Mouse (Mus musculus) kidney, postnatal 14 days (tissue): ENCODE results near the gene Inpp5k.
"Not testable (repeated sequence)": the region's sequence is repeated elsewhere in the genome, so short reads cannot be mapped to it uniquely, and the experiment has no call there.

Experiments used
- DNase-seq: peaks from one replicate; pipeline ENCODE4 v3.0.0; 2022; ENCODE audit warnings: mixed read lengths

Gene Inpp5k

GRCm38 (mm10) chr11:75678747-75679438 is 48.1 kb downstream of the Inpp5k start, which contains the start of gene Crk:
Crk (plus strand) TSS chr11:75679259.
- peak; percentile 98 for DNase-seq

- DNase-seq: peak; percentile 76
Observed at GRCm38 (mm10) chr11:75679439-75680171, 48.8 kb downstream of the Inpp5k start.

- DNase-seq: no peak
Observed at GRCm38 (mm10) chr11:75684462-75684861, 53.7 kb downstream of the Inpp5k start.

DNA sequence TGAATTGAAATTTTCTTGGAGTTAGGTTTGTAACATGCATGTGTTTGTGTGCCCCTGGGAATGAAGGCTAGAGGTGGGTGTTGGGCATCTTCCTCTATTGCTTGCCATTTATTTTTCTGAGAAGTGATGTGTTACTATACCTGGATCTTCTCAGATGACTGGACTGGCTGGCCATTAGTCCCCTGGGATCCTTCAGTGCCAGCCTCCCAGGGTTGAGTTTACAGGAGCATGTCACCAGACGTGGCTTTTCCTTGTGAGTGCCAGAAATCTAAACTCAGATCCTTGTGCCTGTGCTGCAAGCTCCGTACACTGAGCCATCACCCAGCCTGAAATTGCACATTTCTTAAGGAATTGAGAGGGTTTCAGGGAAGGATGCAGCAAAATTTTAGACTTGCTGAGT is 54.2 kb downstream of the Inpp5k start:
- no peak for DNase-seq

DNA sequence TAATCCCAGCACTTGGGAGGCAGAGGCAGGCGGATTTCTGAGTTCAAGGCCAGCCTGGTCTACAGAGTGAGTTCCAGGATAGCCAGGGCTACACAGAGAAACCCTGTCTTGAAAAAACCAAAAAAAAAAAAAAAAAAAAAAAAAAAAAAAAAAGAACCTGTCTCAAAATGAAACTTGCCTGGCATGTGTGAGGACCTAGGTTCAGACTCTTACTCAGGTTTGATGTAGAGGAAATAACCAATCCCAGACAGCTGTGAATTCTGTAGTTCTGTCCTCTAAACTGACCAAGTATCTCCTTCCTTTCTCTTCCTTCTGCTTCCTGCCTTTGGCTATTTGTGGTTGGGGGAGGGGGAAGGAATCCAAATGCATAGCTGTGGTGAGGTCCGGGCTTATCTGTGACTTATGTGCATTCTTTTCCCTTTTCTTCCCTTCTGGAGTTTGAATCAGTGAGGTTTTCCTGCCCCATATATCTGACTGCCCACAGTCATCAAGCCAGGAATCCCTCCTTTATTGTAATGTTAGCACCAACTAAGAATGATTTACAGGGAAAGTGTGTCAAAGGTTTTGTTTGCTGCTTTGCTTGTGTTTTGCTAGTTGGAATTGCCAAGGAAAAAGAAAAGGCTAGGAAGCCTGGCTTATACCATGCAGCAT is 56.7 kb downstream of the Inpp5k start:
- peak; percentile 39 for DNase-seq

DNA sequence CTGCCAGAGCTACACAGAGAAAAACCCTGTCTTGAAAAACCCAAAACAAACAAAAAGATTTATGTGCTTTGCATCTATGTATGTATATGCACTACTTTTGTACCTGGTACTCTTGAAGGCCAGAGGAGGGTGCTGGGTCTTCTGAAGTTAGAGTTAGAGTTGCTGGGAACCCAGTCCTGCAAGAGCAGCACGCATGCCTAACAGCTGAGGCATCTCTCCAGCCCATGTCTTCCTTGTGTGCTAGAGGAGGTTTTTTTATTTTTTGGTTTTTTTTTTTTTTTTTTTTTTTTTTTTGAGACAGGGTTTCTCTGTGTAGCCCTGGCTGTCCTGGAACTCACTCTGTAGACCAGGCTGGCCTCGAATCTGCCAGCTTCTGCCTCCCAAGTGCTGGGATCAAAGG is 57.3 kb downstream of the Inpp5k start:
- DNase-seq: no peak

GRCm38 (mm10) chr11:75689977-75690376 is 59.2 kb downstream of the Inpp5k start:
- DNase-seq: no peak

GRCm38 (mm10) chr11:75691047-75691446 is 60.3 kb downstream of the Inpp5k start:
- no peak for DNase-seq

GRCm38 (mm10) chr11:75693570-75693969 is 62.8 kb downstream of the Inpp5k start:
- DNase-seq: no peak

- not testable (repeated sequence) for DNase-seq
Observed at GRCm38 (mm10) chr11:75697464-75697863, 66.7 kb downstream of the Inpp5k start.
